In genomic region chr9:65631354-65632021, GRCm38 (mm10) we compare ENCODE assay signal across 9 mouse cellular contexts. TPM values are rescaled to one million over a fixed set of nuclear protein-coding genes. Genes with fewer than 3 reads are reported as not detected.
A peak's percentile ranks its signal among the peaks of the same experiment; 100 is the strongest.
DNase-seq lines count a peak whose midpoint lies in the region; ATAC-seq and TF ChIP-seq lines count a peak whose summit lies in the region.
"Had no signal": no experiment of that assay in that cellular context is flagged by ENCODE, and none has a peak within 500 bp of the region (broad histone marks: within the 10 kb centered on the region; RNA-seq: fewer than 3 reads in every experiment).

No protein-coding gene starts in this region.

- peaks cover 33% of the 10 kb centered on the region for H3K4me1 ChIP-seq in embryonic facial prominence, embryonic 10.5 days
- H3K4me1 ChIP-seq in intestine, embryonic 16.5 days (ENCODE audit: control insufficient read depth, insufficient read depth, low read length) = peaks cover 14% of the 10 kb centered on the region
- no peaks in the 10 kb centered on the region for H3K4me1 ChIP-seq in midbrain, postnatal 0 days (ENCODE audit: insufficient read depth, low read length)
- H3K4me1 ChIP-seq in thymus, adult 2 months (replicated peaks; ENCODE audit: control insufficient read depth, insufficient read depth, low read length) = peaks cover 15% of the 10 kb centered on the region

- H3K27me3 ChIP-seq in embryonic facial prominence, embryonic 10.5 days (replicated peaks; ENCODE audit: low read depth, poor library complexity, severe bottlenecking) = peaks cover 70% of the 10 kb centered on the region
- peaks cover 17% of the 10 kb centered on the region for H3K27me3 ChIP-seq in intestine, embryonic 16.5 days (replicated peaks; ENCODE audit: control insufficient read depth, insufficient read depth, low read length)
- H3K27me3 ChIP-seq in midbrain, postnatal 0 days (ENCODE audit: insufficient read depth, low read length) = peaks cover 38% of the 10 kb centered on the region
- H3K27me3 ChIP-seq in thymus, adult 2 months (ENCODE audit: control insufficient read depth, insufficient read depth, low read length) = peaks cover 27% of the 10 kb centered on the region

- no peaks in the 10 kb centered on the region for H3K36me3 ChIP-seq in embryonic facial prominence, embryonic 10.5 days (replicated peaks)
- no peaks in the 10 kb centered on the region for H3K36me3 ChIP-seq in intestine, embryonic 16.5 days (ENCODE audit: control insufficient read depth, insufficient read depth, low read length)
- H3K36me3 ChIP-seq in midbrain, postnatal 0 days (ENCODE audit: insufficient read depth, low read length) = no peaks in the 10 kb centered on the region
- no peaks in the 10 kb centered on the region for H3K36me3 ChIP-seq in thymus, adult 2 months (ENCODE audit: control insufficient read depth, insufficient read depth, low read length)

- peak overlapping the region; percentile 74 for H3K4me3 ChIP-seq in embryonic facial prominence, embryonic 10.5 days
- peak overlapping the region; percentile 79 for H3K4me3 ChIP-seq in intestine, embryonic 16.5 days (ENCODE audit: low read length)
- H3K4me3 ChIP-seq in midbrain, postnatal 0 days (ENCODE audit: low read depth, low read length) = peak overlapping the region; percentile 68
- no peak overlapping the region for H3K4me3 ChIP-seq in thymus, adult 2 months (ENCODE audit: control insufficient read depth, insufficient read depth, low read length)

- H3K27ac ChIP-seq in embryonic facial prominence, embryonic 10.5 days (replicated peaks) = peak overlapping the region; percentile 85
- 0 out of 2 replicates have a peak overlapping the region, but pooled peaks have one; percentile 23 for H3K27ac ChIP-seq in intestine, embryonic 16.5 days (ENCODE audit: low read length)
- no peak overlapping the region for H3K27ac ChIP-seq in midbrain, postnatal 0 days (ENCODE audit: low read depth, low read length)
- no peak overlapping the region for H3K27ac ChIP-seq in thymus, adult 2 months (ENCODE audit: control insufficient read depth, insufficient read depth, low read length)

- peak overlapping the region; percentile 76 for H3K9ac ChIP-seq in intestine, embryonic 16.5 days (ENCODE audit: low read depth, low read length)
- peak overlapping the region; percentile 51 for H3K9ac ChIP-seq in midbrain, postnatal 0 days (replicated peaks; ENCODE audit: low read length, poor library complexity, severe bottlenecking)

- DNase-seq in kidney, adult 18-20 months = peak; percentile 31
- no peak for DNase-seq in kidney, postnatal 4 days
- no peak for DNase-seq in embryonic facial prominence, embryonic 10.5 days (ENCODE audit: low spot score)
- DNase-seq in midbrain, postnatal 0 days (ENCODE audit: low spot score) = no peak
- no peak for DNase-seq in thymus, adult 2 months
- DNase-seq in cerebellum, adult 11-12 months = no peak
- no peak for DNase-seq in spleen, postnatal 36 days (ENCODE audit: low spot score in 2 of 2)

- TF ChIP-seq CTCF in midbrain, postnatal 0 days (IDR thresholded peaks at IDR 0.05) = no peak
- TF ChIP-seq CTCF in thymus, adult 2 months (IDR thresholded peaks at IDR 0.05; ENCODE audit: borderline replicate concordance, control insufficient read depth, extremely low read depth, insufficient read depth, low read length, poor library complexity) = no peak

- no peaks in the 10 kb centered on the region for H3K9me3 ChIP-seq in embryonic facial prominence, embryonic 10.5 days
- H3K9me3 ChIP-seq in intestine, embryonic 16.5 days (ENCODE audit: control insufficient read depth, low read length) = no peaks in the 10 kb centered on the region
- H3K9me3 ChIP-seq in midbrain, postnatal 0 days (ENCODE audit: low read length) = no peaks in the 10 kb centered on the region

- TF ChIP-seq POLR2A in thymus, adult 2 months (IDR thresholded peaks at IDR 0.05; ENCODE audit: control insufficient read depth, extremely low read depth, insufficient read depth, low read length, poor library complexity) = no peak

- H3K4me2 ChIP-seq in intestine, embryonic 16.5 days (ENCODE audit: low read depth, low read length) = peak overlapping the region; percentile 99
- H3K4me2 ChIP-seq in midbrain, postnatal 0 days (ENCODE audit: low read depth, low read length, poor library complexity, severe bottlenecking) = peak overlapping the region; percentile 99

- no peak for ATAC-seq in intestine, embryonic 16.5 days
- no peak for ATAC-seq in midbrain, postnatal 0 days (ENCODE audit: low FRiP score)

- 9% methylated on average over 16 of the region's 16 CpGs for WGBS in embryonic facial prominence, embryonic 10.5 days
- 45% methylated on average over 16 of the region's 16 CpGs for WGBS in intestine, embryonic 16.5 days
- 32% methylated on average over 16 of the region's 16 CpGs for WGBS in midbrain, postnatal 0 days
- 27% methylated on average over 16 of the region's 16 CpGs for WGBS in thymus, adult 2 months

RNA-seq across cellular contexts. Expression of gene Rbpms2, which starts 2.0 kb away (rescaled TPM):
- polyA plus RNA-seq in embryonic facial prominence, embryonic 10.5 days (2016; fragmentation: Nextera tagmentation; extraction: Ambion mirVana) = 26.2 and 26.4 TPM in 2 replicates
- polyA plus RNA-seq in intestine, embryonic 16.5 days (2015; fragmentation: Nextera tagmentation; extraction: Ambion mirVana) = 21.2 and 23.1 TPM in 2 replicates
- 3.1 and 5.8 TPM in 2 replicates for total RNA-seq in midbrain, postnatal 0 days (2014; rRNA removed)
- polyA plus RNA-seq in midbrain, postnatal 0 days (2015; fragmentation: Nextera tagmentation; extraction: Ambion mirVana) = 3.4 and 3.7 TPM in 2 replicates
- polyA plus RNA-seq in thymus, adult 2 months (2012; rRNA removed) = 10.5 and 11.5 TPM in 2 replicates

RNA-seq across cellular contexts. Expression of gene Oaz2, which starts 36.3 kb away (rescaled TPM):
- polyA plus RNA-seq in embryonic facial prominence, embryonic 10.5 days (2016; fragmentation: Nextera tagmentation; extraction: Ambion mirVana) = 251 and 270 TPM in 2 replicates
- 185 and 188 TPM in 2 replicates for polyA plus RNA-seq in intestine, embryonic 16.5 days (2015; fragmentation: Nextera tagmentation; extraction: Ambion mirVana)
- 252 and 274 TPM in 2 replicates for total RNA-seq in midbrain, postnatal 0 days (2014; rRNA removed)
- 382 and 399 TPM in 2 replicates for polyA plus RNA-seq in midbrain, postnatal 0 days (2015; fragmentation: Nextera tagmentation; extraction: Ambion mirVana)
- polyA plus RNA-seq in thymus, adult 2 months (2012; rRNA removed) = 58.6 and 68.1 TPM in 2 replicates

RNA-seq across cellular contexts. Expression of gene Pif1, which starts 44.5 kb away (rescaled TPM):
- polyA plus RNA-seq in embryonic facial prominence, embryonic 10.5 days (2016; fragmentation: Nextera tagmentation; extraction: Ambion mirVana) = 27.7 and 28.0 TPM in 2 replicates
- polyA plus RNA-seq in intestine, embryonic 16.5 days (2015; fragmentation: Nextera tagmentation; extraction: Ambion mirVana) = 7.6 and 9.0 TPM in 2 replicates
- total RNA-seq in midbrain, postnatal 0 days (2014; rRNA removed) = 0.99 and 2.2 TPM in 2 replicates
- 0.33 and 0.77 TPM in 2 replicates for polyA plus RNA-seq in midbrain, postnatal 0 days (2015; fragmentation: Nextera tagmentation; extraction: Ambion mirVana)
- polyA plus RNA-seq in thymus, adult 2 months (2012; rRNA removed) = 37.5 and 55.4 TPM in 2 replicates
- total RNA-seq: neutrophil, adult 5-6 weeks had no signal

RNA-seq across cellular contexts. Expression of gene Plekho2, which starts 51.6 kb away (rescaled TPM):
- polyA plus RNA-seq in embryonic facial prominence, embryonic 10.5 days (2016; fragmentation: Nextera tagmentation; extraction: Ambion mirVana) = 14.3 and 15.2 TPM in 2 replicates
- 11.3 and 11.9 TPM in 2 replicates for polyA plus RNA-seq in intestine, embryonic 16.5 days (2015; fragmentation: Nextera tagmentation; extraction: Ambion mirVana)
- total RNA-seq in midbrain, postnatal 0 days (2014; rRNA removed) = 7.5 and 9.0 TPM in 2 replicates
- polyA plus RNA-seq in midbrain, postnatal 0 days (2015; fragmentation: Nextera tagmentation; extraction: Ambion mirVana) = 3.1 and 3.8 TPM in 2 replicates
- polyA plus RNA-seq in thymus, adult 2 months (2012; rRNA removed) = 37.9 and 38.8 TPM in 2 replicates

Comparison
In these comparisons a context has a peak if more than half of its experiments do, and no peak if none do; other contexts are left out.
1. H3K27ac ChIP-seq: peak in embryonic facial prominence, embryonic 10.5 days (single experiment) and intestine, embryonic 16.5 days (single experiment); none in midbrain, postnatal 0 days (single experiment) and thymus, adult 2 months (single experiment).